Mouse (Mus musculus) G1E (cell line): ENCODE results near the gene Spata2.

Experiments used
- CTCF ChIP-seq: IDR thresholded peaks from 2 replicates; pipeline ENCODE4 v1.5.1; 2012; ENCODE audit warnings: low read depth, low read length, inconsistent platforms, mixed read lengths
- GATA1 ChIP-seq: IDR thresholded peaks from 2 replicates; pipeline ENCODE4 v1.6.1; 2012; ENCODE audit warnings: borderline replicate concordance, low read length, inconsistent platforms, mixed read lengths
- TAL1 ChIP-seq: conservative IDR thresholded peaks from 2 replicates; pipeline ENCODE4 v1.6.1; 2012; ENCODE audit warnings: low read depth, low read length, inconsistent platforms, mixed read lengths

DNA sequence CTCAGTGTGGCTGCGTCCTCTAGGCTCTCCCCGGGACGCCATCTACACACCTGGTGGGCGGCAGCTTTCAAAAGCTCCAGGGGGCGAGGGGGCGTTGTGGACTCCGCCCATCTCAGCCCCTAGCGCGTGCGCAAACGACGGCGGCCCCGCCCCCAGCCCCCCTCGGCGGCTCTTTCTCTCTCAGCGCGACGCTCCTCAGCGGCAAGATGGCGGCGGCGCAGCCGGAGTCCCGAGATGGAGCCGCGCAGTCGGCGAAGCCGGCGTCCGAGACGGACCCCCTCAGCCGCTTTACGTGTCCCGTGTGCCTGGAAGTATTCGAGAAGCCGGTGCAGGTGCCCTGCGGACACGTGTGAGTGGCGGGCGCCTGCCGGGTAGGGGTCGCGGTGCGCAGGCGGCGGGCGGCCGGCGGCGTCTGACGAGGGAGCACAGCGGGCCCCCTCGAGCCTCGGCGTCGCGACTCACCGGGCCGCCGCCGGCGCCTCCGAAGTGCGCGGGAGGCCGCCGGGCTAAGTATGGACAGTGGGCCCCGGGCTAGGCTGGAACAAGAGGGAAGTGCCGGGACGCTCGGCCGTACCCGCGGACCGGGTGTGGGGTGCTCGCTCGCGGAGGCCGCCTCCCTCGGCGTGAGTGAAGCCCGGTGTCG lies 10.7 kb upstream of the Spata2 start:
- TF ChIP-seq CTCF (no peak), GATA1 (no peak), TAL1 (no peak)
